Mouse (Mus musculus) hindbrain, embryonic 12.5 days (tissue): Measurements from ENCODE around the gene Nudt6. TPM values are rescaled to one million over a fixed set of nuclear protein-coding genes. Genes with fewer than 3 reads are reported as not detected.

ENCODE experiments used
- ATAC-seq: fragments of 200-750 bp; cut with Nextera tagmentation; 2 replicates; pipeline ENCODE4 v1.8.0; 2017; ENCODE audit warnings: moderate TSS enrichment; ENCODE audit not compliant: low FRiP score
- H3K27ac ChIP-seq: fragments of 300-500 bp; sonication (generic); 2 replicates; pipeline ENCODE4 v1.5.1; 2016; ENCODE audit warnings: mild to moderate bottlenecking
- H3K27me3 ChIP-seq: fragments of 300-500 bp; sonication (generic); 2 replicates; pipeline ENCODE4 v1.6.1; 2016; ENCODE audit warnings: mild to moderate bottlenecking
- H3K36me3 ChIP-seq: fragments of 300-500 bp; sonication (generic); 2 replicates; pipeline ENCODE4 v1.6.1; 2016; ENCODE audit warnings: mild to moderate bottlenecking
- H3K4me1 ChIP-seq: fragments of 300-500 bp; sonication (generic); 2 replicates; pipeline ENCODE4 v1.6.1; 2016
- H3K4me2 ChIP-seq: fragments of 300-500 bp; sonication (generic); replicated peaks from 2 replicates; pipeline ENCODE4 v1.6.1; 2016; ENCODE audit warnings: mild to moderate bottlenecking
- H3K4me3 ChIP-seq: fragments of 300-500 bp; sonication (generic); 2 replicates; pipeline ENCODE4 v1.5.1; 2016; ENCODE audit warnings: mild to moderate bottlenecking
- H3K9ac ChIP-seq: fragments of 300-500 bp; sonication (generic); 2 replicates; pipeline ENCODE4 v1.6.1; 2016; ENCODE audit warnings: mild to moderate bottlenecking, moderate library complexity
- H3K9me3 ChIP-seq: fragments of 300-500 bp; sonication (generic); replicated peaks from 2 replicates; pipeline ENCODE4 v1.6.1; 2016; ENCODE audit warnings: mild to moderate bottlenecking
- WGBS: fragments of 180-500 bp; shearing (Covaris S2); methylation state at CpG from one replicate; pipeline ENCODE4 v1.1.7; 2016; 5-methylcytosine and 5-hydroxymethylcytosine counted together
- polyA plus RNA-seq: library from polyadenylated mRNA; unstranded; fragments of >200 nt; fragmentation: Nextera tagmentation; extraction: Ambion mirVana; gene quantifications from 2 replicates; pipeline ENCODE4 v1.2.1, GENCODE M21; 2016

The Nudt6 gene
- polyA plus RNA-seq, 1 experiment from 2014 or later = 5.1 TPM

GRCm38 (mm10) chr3:37379201-37379600 lies 40.8 kb downstream of the Nudt6 start:
- H3K36me3 ChIP-seq = no peaks in the 10 kb centered on the region
- WGBS = 86% methylated on average over 14 of the region's 14 CpGs
- no peak overlapping the region for H3K27ac ChIP-seq
- H3K4me2 ChIP-seq = no peak overlapping the region
- no peak overlapping the region for H3K9ac ChIP-seq
- H3K4me3 ChIP-seq = no peak overlapping the region
- H3K27me3 ChIP-seq = no peaks in the 10 kb centered on the region
- no peak for ATAC-seq
- H3K4me1 ChIP-seq = 0 out of 2 replicates have a peak, but pooled peaks cover 5% of the 10 kb centered on the region
- no peaks in the 10 kb centered on the region for H3K9me3 ChIP-seq

- Histone ChIP-seq H3K9me3 (no peaks in the 10 kb centered on the region), H3K4me1 (0 out of 2 replicates have a peak, but pooled peaks cover 5% of the 10 kb centered on the region), H3K27ac (no peak overlapping the region; the same call in 1 of the 2 replicates), H3K27me3 (no peaks in the 10 kb centered on the region), H3K4me2 (no peak overlapping the region), H3K9ac (no peak overlapping the region), H3K4me3 (no peak overlapping the region), H3K36me3 (no peaks in the 10 kb centered on the region)
- ATAC-seq = no peak
- WGBS = 77% methylated on average over 6 of the region's 6 CpGs
Observed at GRCm38 (mm10) chr3:37378412-37378811, 41.6 kb downstream of the Nudt6 start.

DNA sequence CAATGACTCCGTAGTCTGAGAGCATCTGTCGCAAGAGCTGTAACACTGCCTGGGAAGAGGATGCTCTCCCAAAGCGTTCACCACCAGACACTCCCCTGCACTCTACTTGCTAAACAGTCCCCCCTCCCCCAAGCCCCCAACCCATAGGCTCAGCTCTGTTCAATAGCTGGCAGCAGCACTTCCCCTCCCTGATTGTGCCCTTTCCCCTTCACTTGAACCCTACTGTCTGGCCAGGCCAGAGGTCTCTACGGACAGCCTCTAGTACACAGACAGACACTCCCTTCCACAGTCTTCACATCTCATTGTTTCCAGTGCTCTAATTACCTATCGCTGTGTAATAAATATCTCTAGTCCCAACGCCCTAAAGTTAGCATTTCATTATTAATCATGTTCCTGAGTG lies 42.1 kb downstream of the Nudt6 start:
- Histone ChIP-seq H3K9ac (no peak overlapping the region), H3K36me3 (no peaks in the 10 kb centered on the region), H3K27me3 (no peaks in the 10 kb centered on the region), H3K4me1 (0 out of 2 replicates have a peak, but pooled peaks cover 5% of the 10 kb centered on the region), H3K4me2 (no peak overlapping the region), H3K9me3 (no peaks in the 10 kb centered on the region), H3K4me3 (no peak overlapping the region), H3K27ac (no peak overlapping the region)
- no peak for ATAC-seq
- 70% methylated on average over 6 of the region's 6 CpGs for WGBS

GRCm38 (mm10) chr3:37373712-37374111 lies 46.3 kb downstream of the Nudt6 start:
- no peak for ATAC-seq
- Histone ChIP-seq H3K4me1 (0 out of 2 replicates have a peak, but pooled peaks cover 5% of the 10 kb centered on the region), H3K36me3 (no peaks in the 10 kb centered on the region), H3K27me3 (no peaks in the 10 kb centered on the region), H3K4me2 (no peak overlapping the region), H3K9me3 (no peaks in the 10 kb centered on the region), H3K9ac (no peak overlapping the region), H3K4me3 (no peak overlapping the region), H3K27ac (no peak overlapping the region)
- WGBS = 92% methylated on average over 11 of the region's 11 CpGs

DNA sequence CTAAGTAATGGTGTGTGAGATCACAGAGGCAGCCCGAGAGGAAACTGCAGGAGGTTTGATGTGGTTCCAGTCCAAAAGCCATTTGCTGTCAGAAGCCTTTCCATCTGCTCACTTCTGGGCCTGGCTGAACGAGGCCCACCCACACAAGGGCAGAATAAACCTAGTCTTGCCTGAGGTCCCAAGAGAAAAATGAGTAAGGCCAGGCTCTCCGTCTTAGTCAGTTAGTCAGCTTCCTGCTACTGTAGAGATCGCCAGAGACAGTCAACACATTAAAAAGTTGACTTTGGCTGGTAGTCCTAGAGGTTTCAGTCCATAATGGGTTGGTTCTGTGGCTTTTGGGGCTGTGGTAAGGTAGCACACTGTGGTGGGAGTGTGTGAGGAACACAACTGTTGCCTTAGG lies 49.6 kb downstream of the Nudt6 start:
- H3K27ac ChIP-seq = no peak overlapping the region
- no peak overlapping the region for H3K4me2 ChIP-seq
- ATAC-seq = no peak
- H3K4me1 ChIP-seq = no peaks in the 10 kb centered on the region
- H3K4me3 ChIP-seq = no peak overlapping the region
- WGBS = 77% methylated on average over 4 of the region's 4 CpGs
- H3K9ac ChIP-seq = no peak overlapping the region
- H3K36me3 ChIP-seq = no peaks in the 10 kb centered on the region
- H3K27me3 ChIP-seq = no peaks in the 10 kb centered on the region
- H3K9me3 ChIP-seq = no peaks in the 10 kb centered on the region

GRCm38 (mm10) chr3:37366381-37367053 lies 53.5 kb downstream of the Nudt6 start:
- no peaks in the 10 kb centered on the region for H3K36me3 ChIP-seq
- WGBS = 72% methylated on average over 4 of the region's 4 CpGs
- H3K4me1 ChIP-seq = no peaks in the 10 kb centered on the region
- no peak overlapping the region for H3K27ac ChIP-seq
- no peaks in the 10 kb centered on the region for H3K27me3 ChIP-seq
- H3K4me2 ChIP-seq = no peak overlapping the region
- H3K4me3 ChIP-seq = no peak overlapping the region
- no peak overlapping the region for H3K9ac ChIP-seq
- ATAC-seq = no peak
- no peaks in the 10 kb centered on the region for H3K9me3 ChIP-seq

- H3K4me3 ChIP-seq = no peak overlapping the region
- no peaks in the 10 kb centered on the region for H3K4me1 ChIP-seq
- WGBS = 56% methylated on average over 3 of the region's 3 CpGs
- no peaks in the 10 kb centered on the region for H3K36me3 ChIP-seq
- ATAC-seq = no peak
- no peak overlapping the region for H3K27ac ChIP-seq
- H3K9me3 ChIP-seq = no peaks in the 10 kb centered on the region
- H3K9ac ChIP-seq = no peak overlapping the region
- no peaks in the 10 kb centered on the region for H3K27me3 ChIP-seq
- no peak overlapping the region for H3K4me2 ChIP-seq
Observed at GRCm38 (mm10) chr3:37365976-37366375, 54.0 kb downstream of the Nudt6 start.

- Histone ChIP-seq H3K27me3 (no peaks in the 10 kb centered on the region), H3K9me3 (no peaks in the 10 kb centered on the region), H3K36me3 (no peaks in the 10 kb centered on the region), H3K27ac (no peak overlapping the region), H3K4me2 (no peak overlapping the region), H3K4me3 (no peak overlapping the region), H3K9ac (no peak overlapping the region), H3K4me1 (no peaks in the 10 kb centered on the region)
- WGBS = 90% methylated on average over 4 of the region's 4 CpGs
- no peak for ATAC-seq
Observed at GRCm38 (mm10) chr3:37365144-37365543, 54.9 kb downstream of the Nudt6 start.

GRCm38 (mm10) chr3:37360729-37361128 lies 59.3 kb downstream of the Nudt6 start:
- H3K27ac ChIP-seq = no peak overlapping the region
- no peak for ATAC-seq
- no peaks in the 10 kb centered on the region for H3K9me3 ChIP-seq
- no peaks in the 10 kb centered on the region for H3K36me3 ChIP-seq
- H3K27me3 ChIP-seq = no peaks in the 10 kb centered on the region
- no peak overlapping the region for H3K4me2 ChIP-seq
- WGBS = 84% methylated on average over 9 of the region's 9 CpGs
- H3K4me3 ChIP-seq = no peak overlapping the region
- H3K4me1 ChIP-seq = no peaks in the 10 kb centered on the region
- H3K9ac ChIP-seq = no peak overlapping the region

Other genes starting within 250 kb of the Nudt6 start
- not detected in 2 replicates for gene Il21, start 187.6 kb downstream of the Nudt6 start, polyA plus RNA-seq
- 5.0 and 5.7 TPM in 2 replicates for gene Bbs12, start 107.7 kb downstream of the Nudt6 start, polyA plus RNA-seq
- gene Cetn4, start 107.5 kb downstream of the Nudt6 start, polyA plus RNA-seq = 2.9 and 4.4 TPM in 2 replicates
- 0.91 and 1.0 TPM in 2 replicates for gene Fgf2, start 71.9 kb downstream of the Nudt6 start, polyA plus RNA-seq
- gene Spata5, start 315 bp downstream of the Nudt6 start, polyA plus RNA-seq = 31.0 and 35.3 TPM in 2 replicates
- gene Spry1, start 219.7 kb upstream of the Nudt6 start, polyA plus RNA-seq = 6.9 and 7.1 TPM in 2 replicates